Mouse (Mus musculus): ENCODE data around the gene Ankrd13d. TPM values are rescaled to one million over a fixed set of nuclear protein-coding genes. Genes with fewer than 3 reads are reported as not detected.

Gene Ankrd13d
- polyA plus RNA-seq, 1 experiment from 2014 or later, result 16.3 TPM

DNA sequence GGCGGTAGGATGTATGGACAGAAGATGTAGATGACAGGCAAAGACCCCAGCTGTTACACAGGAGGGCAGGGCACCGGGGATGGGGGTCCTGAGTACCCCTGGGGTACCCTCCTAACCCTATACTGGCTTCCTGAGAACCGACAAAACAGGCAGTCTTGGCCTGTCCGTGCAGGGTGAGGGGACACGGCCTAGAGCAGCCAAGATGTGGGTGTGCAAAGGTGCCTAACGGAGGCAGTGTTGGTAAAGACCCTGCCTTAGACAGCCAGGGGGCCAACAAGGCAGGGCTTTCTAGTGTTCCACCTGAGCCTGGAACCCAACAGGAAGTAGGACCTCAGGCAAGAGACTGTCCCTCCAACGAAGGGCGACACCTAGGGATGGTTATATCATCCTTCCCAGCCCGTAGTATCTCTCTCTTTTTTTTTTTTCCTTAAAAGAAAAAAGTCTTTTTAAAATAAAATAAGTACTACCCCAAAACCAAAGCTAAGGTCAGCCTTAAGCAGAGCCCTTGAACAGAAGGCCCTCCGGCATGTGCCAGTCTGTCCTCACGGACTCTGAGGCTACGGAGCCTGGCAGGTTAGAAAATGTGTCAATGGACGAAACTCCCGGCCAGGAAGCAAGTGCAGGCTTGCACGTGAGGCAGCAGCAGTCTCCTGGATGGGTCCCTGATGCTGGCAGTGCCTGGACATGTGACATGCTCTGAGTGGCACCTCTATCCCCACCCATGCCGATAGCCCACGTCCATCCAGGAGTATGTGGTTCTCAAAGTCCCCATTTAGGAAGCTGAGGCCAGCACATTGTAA is 15.6 kb upstream of the Ankrd13d start:
- Histone ChIP-seq H3K9me3 (replicated peaks; ENCODE audit: control insufficient read depth, low read length) (no peaks in the 10 kb centered on the region), H3K4me2 (ENCODE audit: low read length) (no peak overlapping the region), H3K27me3 (replicated peaks; ENCODE audit: control insufficient read depth, insufficient read depth, low read length) (no peaks in the 10 kb centered on the region), H3K4me1 (ENCODE audit: control insufficient read depth, insufficient read depth, low read length) (peaks cover 21% of the 10 kb centered on the region), H3K4me3 (ENCODE audit: low read depth, low read length) (no peak overlapping the region), H3K36me3 (ENCODE audit: control insufficient read depth, insufficient read depth, low read length) (0 out of 2 replicates have a peak, but pooled peaks cover 3% of the 10 kb centered on the region), H3K27ac (ENCODE audit: low read depth, low read length) (no peak overlapping the region), H3K9ac (ENCODE audit: low read length) (no peak overlapping the region)
- 90% methylated on average over 17 of the region's 17 CpGs for WGBS
- ATAC-seq (no peak), DNase-seq (ENCODE audit: low spot score) (no peak)

DNA sequence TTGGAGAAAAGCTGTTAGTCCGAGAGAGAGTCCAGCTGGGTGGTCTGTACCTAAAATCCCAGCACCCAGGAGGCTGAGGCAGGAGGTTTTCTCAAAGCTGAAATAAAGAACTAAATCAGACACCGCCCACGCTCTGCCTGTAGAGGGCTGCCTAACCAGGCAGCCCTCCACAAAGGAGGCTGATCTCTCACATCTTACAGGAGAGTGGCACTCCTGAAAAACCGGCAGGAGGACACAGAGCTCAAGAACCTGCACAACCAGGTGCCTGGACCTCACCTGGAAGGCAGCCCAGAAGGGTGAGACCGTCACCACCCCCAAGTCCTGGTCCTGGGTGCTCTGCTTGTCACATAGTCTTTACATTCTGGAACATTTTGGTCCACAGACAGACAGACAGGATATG is 14.9 kb upstream of the Ankrd13d start:
- DNase-seq (ENCODE audit: low spot score) (no peak), ATAC-seq (no peak)
- Histone ChIP-seq H3K4me3 (ENCODE audit: low read depth, low read length) (no peak overlapping the region), H3K9me3 (replicated peaks; ENCODE audit: control insufficient read depth, low read length) (no peaks in the 10 kb centered on the region), H3K27ac (ENCODE audit: low read depth, low read length) (no peak overlapping the region), H3K27me3 (replicated peaks; ENCODE audit: control insufficient read depth, insufficient read depth, low read length) (no peaks in the 10 kb centered on the region), H3K4me1 (ENCODE audit: control insufficient read depth, insufficient read depth, low read length) (peaks cover 14% of the 10 kb centered on the region), H3K4me2 (ENCODE audit: low read length) (no peak overlapping the region), H3K36me3 (ENCODE audit: control insufficient read depth, insufficient read depth, low read length) (peaks cover 3% of the 10 kb centered on the region; the same call in 1 of the 2 replicates), H3K9ac (ENCODE audit: low read length) (no peak overlapping the region)
- 87% methylated on average over 5 of the region's 5 CpGs for WGBS

DNA sequence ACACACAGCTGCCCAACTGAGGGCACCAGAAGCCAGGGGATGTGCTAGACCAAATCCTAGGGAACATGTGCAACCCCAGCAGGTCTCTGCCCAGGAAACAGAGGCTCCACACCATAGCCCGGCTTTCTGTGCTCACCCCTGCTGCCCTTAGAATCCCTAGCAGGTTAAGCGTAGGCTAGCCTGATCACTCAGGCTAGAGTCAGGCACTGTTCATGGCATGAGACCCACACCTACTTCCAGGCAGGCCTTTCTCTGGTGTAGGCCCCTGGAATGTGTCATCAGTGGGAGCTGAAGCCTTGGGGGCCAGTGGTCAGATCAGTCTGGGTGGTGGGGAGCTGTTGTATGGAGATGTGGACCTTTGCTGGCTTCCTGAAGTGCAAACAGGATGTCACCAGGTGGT is 13.7 kb upstream of the Ankrd13d start:
- Histone ChIP-seq H3K27ac (ENCODE audit: low read depth, low read length) (no peak overlapping the region), H3K4me2 (ENCODE audit: low read length) (no peak overlapping the region), H3K4me1 (ENCODE audit: control insufficient read depth, insufficient read depth, low read length) (peaks cover 4% of the 10 kb centered on the region; the same call in 1 of the 2 replicates), H3K9me3 (replicated peaks; ENCODE audit: control insufficient read depth, low read length) (no peaks in the 10 kb centered on the region), H3K4me3 (ENCODE audit: low read depth, low read length) (no peak overlapping the region), H3K9ac (ENCODE audit: low read length) (no peak overlapping the region), H3K36me3 (ENCODE audit: control insufficient read depth, insufficient read depth, low read length) (peaks cover 16% of the 10 kb centered on the region), H3K27me3 (replicated peaks; ENCODE audit: control insufficient read depth, insufficient read depth, low read length) (no peaks in the 10 kb centered on the region)
- no peak for DNase-seq (ENCODE audit: low spot score)
- ATAC-seq, result no peak
- WGBS, result 89% methylated on average over 2 of the region's 2 CpGs

DNA sequence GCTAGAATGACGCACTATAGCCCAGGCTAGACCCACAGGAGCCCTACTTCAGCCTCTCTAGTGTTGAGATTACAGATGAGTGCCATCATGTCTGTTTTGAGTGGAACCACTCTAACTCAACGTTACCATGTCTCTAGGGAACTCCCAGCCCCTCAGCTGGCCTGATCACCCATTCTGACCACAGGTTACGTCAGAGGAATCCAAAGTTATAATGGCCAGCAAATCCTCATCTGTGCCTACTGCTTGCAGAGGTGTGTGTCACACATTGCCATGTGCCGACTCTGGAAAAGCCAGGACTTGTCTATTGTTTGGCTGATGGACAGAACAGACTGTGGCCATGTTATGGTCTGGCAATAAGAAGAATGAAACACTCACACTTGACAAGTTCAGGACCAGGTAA is 12.5 kb upstream of the Ankrd13d start:
- Histone ChIP-seq H3K27me3 (replicated peaks; ENCODE audit: control insufficient read depth, insufficient read depth, low read length) (no peaks in the 10 kb centered on the region), H3K9me3 (replicated peaks; ENCODE audit: control insufficient read depth, low read length) (no peaks in the 10 kb centered on the region), H3K4me2 (ENCODE audit: low read length) (no peak overlapping the region), H3K4me3 (ENCODE audit: low read depth, low read length) (no peak overlapping the region), H3K36me3 (ENCODE audit: control insufficient read depth, insufficient read depth, low read length) (peaks cover 28% of the 10 kb centered on the region), H3K27ac (ENCODE audit: low read depth, low read length) (no peak overlapping the region), H3K4me1 (ENCODE audit: control insufficient read depth, insufficient read depth, low read length) (no peaks in the 10 kb centered on the region), H3K9ac (ENCODE audit: low read length) (no peak overlapping the region)
- 96% methylated on average over 4 of the region's 4 CpGs for WGBS
- DNase-seq (ENCODE audit: low spot score) (no peak), ATAC-seq (no peak)

DNA sequence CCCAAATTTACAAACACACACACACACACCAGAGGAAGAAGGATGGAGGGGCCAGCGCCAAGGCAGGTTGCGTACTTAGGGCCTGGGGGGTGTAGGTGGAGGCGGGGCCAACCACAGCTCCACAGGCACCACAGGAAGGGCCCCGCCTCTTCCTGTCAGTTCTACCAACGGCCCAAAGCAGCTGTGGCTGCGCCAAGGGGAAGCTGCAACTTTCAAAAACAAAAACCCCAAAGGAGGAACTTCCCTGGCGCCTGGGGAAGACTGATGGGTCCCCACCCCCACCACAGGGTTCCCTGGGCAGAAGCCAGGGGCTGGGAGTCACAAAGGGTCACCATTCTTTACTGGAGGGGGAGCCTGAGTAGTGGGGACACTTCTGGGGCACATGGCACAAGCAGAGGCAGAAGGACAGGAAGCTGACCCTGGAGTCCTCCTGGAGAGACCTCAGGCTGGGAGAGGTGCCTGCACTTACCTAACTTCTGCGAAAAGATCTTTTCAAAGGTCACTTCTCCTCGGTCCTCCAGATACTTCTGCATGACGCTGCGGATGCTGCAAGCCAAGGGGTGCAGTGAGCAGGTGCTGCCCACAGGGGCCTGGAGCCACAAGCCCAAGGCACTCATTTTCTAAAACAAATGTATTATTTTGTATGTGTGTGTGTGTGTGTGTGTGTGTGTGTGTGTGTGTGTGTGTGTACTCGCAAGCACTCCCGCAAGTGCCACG is 11.6 kb upstream of the Ankrd13d start:
- ATAC-seq (no peak), DNase-seq (ENCODE audit: low spot score) (no peak)
- H3K36me3 ChIP-seq (ENCODE audit: control insufficient read depth, insufficient read depth, low read length), result peaks cover 36% of the 10 kb centered on the region
- no peak overlapping the region for H3K9ac ChIP-seq (ENCODE audit: low read length)
- no peak overlapping the region for H3K27ac ChIP-seq (ENCODE audit: low read depth, low read length)
- H3K4me2 ChIP-seq (ENCODE audit: low read length), result no peak overlapping the region
- no peaks in the 10 kb centered on the region for H3K9me3 ChIP-seq (replicated peaks; ENCODE audit: control insufficient read depth, low read length)
- 79% methylated on average over 14 of the region's 14 CpGs for WGBS
- no peak overlapping the region for H3K4me3 ChIP-seq (ENCODE audit: low read depth, low read length)
- no peaks in the 10 kb centered on the region for H3K4me1 ChIP-seq (ENCODE audit: control insufficient read depth, insufficient read depth, low read length)
- no peaks in the 10 kb centered on the region for H3K27me3 ChIP-seq (replicated peaks; ENCODE audit: control insufficient read depth, insufficient read depth, low read length)

DNA sequence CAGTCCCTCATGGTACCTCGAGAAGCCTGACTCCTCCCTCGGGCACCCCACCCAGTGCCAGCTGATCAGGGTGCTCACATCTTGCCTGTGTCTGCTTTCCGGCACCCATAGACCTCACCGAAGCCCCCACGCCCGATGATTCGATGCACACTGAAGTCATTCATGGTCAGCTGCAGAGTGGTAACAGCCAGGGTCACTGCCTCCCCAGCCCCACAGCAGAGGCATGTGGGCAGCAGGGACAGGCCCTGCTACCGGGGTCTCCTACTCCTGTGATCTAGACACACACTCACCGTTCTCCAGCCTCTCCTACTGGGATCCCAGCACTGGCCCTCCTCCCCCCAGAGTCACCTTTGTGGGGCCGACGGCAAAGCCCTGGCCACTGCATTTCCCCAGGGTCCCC is 8.2 kb upstream of the Ankrd13d start:
- Histone ChIP-seq H3K4me1 (ENCODE audit: control insufficient read depth, insufficient read depth, low read length) (no peaks in the 10 kb centered on the region), H3K9ac (ENCODE audit: low read length) (no peak overlapping the region), H3K9me3 (replicated peaks; ENCODE audit: control insufficient read depth, low read length) (no peaks in the 10 kb centered on the region), H3K4me2 (ENCODE audit: low read length) (no peak overlapping the region), H3K27me3 (replicated peaks; ENCODE audit: control insufficient read depth, insufficient read depth, low read length) (no peaks in the 10 kb centered on the region), H3K27ac (ENCODE audit: low read depth, low read length) (no peak overlapping the region), H3K4me3 (ENCODE audit: low read depth, low read length) (no peak overlapping the region), H3K36me3 (ENCODE audit: control insufficient read depth, insufficient read depth, low read length) (peaks cover 68% of the 10 kb centered on the region)
- DNase-seq (ENCODE audit: low spot score) (no peak), ATAC-seq (no peak)
- WGBS, result 92% methylated on average over 11 of the region's 11 CpGs

DNA sequence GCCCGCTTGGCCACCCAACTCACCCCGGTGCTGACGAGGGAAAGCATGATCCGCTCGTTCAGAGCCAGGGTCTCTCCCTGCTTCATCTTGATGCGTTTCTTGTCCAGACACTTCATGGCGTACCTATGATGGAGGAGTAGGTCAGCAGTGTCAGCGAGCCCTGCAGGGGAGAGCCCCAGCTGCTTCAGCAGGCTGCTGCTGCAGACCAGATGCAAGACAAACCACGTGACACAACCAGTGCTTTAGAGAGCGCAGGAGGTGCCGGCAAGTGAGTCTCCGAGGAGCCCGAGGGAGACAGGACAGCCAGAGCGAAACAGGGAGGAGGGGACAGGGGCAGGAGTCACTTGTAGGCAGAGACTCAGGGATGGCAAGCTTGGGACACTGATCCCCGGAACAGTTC is 7.8 kb upstream of the Ankrd13d start:
- no peaks in the 10 kb centered on the region for H3K4me1 ChIP-seq (ENCODE audit: control insufficient read depth, insufficient read depth, low read length)
- no peak overlapping the region for H3K4me3 ChIP-seq (ENCODE audit: low read depth, low read length)

DNA sequence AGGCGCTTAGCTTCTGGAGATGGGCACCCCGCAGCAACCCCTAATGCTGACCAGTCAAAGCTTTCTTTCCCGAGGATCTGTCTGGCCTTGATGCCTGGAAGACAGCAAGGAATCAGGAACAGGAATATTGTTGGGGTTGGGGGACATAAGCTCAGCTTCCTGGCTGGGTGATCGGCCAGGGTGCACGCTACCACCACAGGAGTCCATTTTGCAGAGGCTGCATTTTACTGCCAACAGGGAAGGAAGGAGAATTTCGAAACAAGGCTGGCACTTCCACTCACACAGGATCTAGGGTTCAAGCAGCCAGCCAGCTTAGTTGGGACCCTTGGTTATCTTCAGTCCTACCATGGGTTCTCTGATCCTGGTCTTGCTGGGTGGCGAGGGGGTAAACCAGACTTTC is 716 bp upstream of the Ankrd13d start:
- no peak for DNase-seq (ENCODE audit: low spot score)
- Histone ChIP-seq H3K4me3 (ENCODE audit: low read depth, low read length) (peak overlapping the region; percentile 53), H3K4me2 (ENCODE audit: low read length) (peak overlapping the region; percentile 73), H3K9me3 (replicated peaks; ENCODE audit: control insufficient read depth, low read length) (no peaks in the 10 kb centered on the region), H3K4me1 (ENCODE audit: control insufficient read depth, insufficient read depth, low read length) (0 out of 2 replicates have a peak, but pooled peaks cover 2% of the 10 kb centered on the region), H3K36me3 (ENCODE audit: control insufficient read depth, insufficient read depth, low read length) (peaks cover 32% of the 10 kb centered on the region), H3K9ac (ENCODE audit: low read length) (no peak overlapping the region), H3K27ac (ENCODE audit: low read depth, low read length) (no peak overlapping the region), H3K27me3 (replicated peaks; ENCODE audit: control insufficient read depth, insufficient read depth, low read length) (no peaks in the 10 kb centered on the region)
- ATAC-seq, result no peak
- 50% methylated on average over 7 of the region's 7 CpGs for WGBS

More for the DNA sequence above, 7.8 kb upstream of the Ankrd13d start:
- H3K9ac ChIP-seq (ENCODE audit: low read length), result no peak overlapping the region
- no peaks in the 10 kb centered on the region for H3K27me3 ChIP-seq (replicated peaks; ENCODE audit: control insufficient read depth, insufficient read depth, low read length)
- H3K36me3 ChIP-seq (ENCODE audit: control insufficient read depth, insufficient read depth, low read length), result peaks cover 73% of the 10 kb centered on the region
- no peak overlapping the region for H3K4me2 ChIP-seq (ENCODE audit: low read length)
- DNase-seq (ENCODE audit: low spot score), result no peak
- ATAC-seq, result no peak
- no peaks in the 10 kb centered on the region for H3K9me3 ChIP-seq (replicated peaks; ENCODE audit: control insufficient read depth, low read length)
- H3K27ac ChIP-seq (ENCODE audit: low read depth, low read length), result no peak overlapping the region
- WGBS, result 81% methylated on average over 15 of the region's 15 CpGs

DNA sequence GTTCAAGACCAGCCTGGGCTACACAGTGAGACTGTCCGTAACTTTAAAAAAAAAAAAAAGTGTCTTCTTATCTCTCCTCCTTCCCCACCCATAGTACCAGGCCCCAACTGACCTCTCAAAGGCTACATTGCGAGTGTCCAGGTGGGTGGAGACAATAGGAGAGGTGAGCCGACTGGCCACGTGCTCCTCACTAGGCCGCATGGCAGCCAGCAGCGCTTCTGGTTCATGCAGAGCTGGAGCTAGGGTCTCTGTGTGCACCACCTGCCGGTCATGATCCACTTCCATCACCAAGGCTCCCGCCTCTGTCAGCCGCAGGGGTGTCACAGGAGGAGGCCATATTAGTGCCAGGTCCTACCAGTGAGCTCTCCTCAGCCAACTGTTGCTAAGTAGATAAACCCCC is 2.5 kb downstream of the Ankrd13d start:
- Histone ChIP-seq H3K4me3 (ENCODE audit: low read depth, low read length) (no peak overlapping the region), H3K36me3 (ENCODE audit: control insufficient read depth, insufficient read depth, low read length) (peaks cover 2% of the 10 kb centered on the region), H3K9ac (ENCODE audit: low read length) (no peak overlapping the region), H3K4me1 (ENCODE audit: control insufficient read depth, insufficient read depth, low read length) (0 out of 2 replicates have a peak, but pooled peaks cover 2% of the 10 kb centered on the region), H3K9me3 (replicated peaks; ENCODE audit: control insufficient read depth, low read length) (no peaks in the 10 kb centered on the region), H3K4me2 (ENCODE audit: low read length) (no peak overlapping the region), H3K27me3 (replicated peaks; ENCODE audit: control insufficient read depth, insufficient read depth, low read length) (no peaks in the 10 kb centered on the region), H3K27ac (ENCODE audit: low read depth, low read length) (no peak overlapping the region)
- ATAC-seq, result no peak
- DNase-seq (ENCODE audit: low spot score), result no peak
- WGBS, result 94% methylated on average over 9 of the region's 9 CpGs

Data from forebrain, embryonic 14.5 days (tissue).